Mouse (Mus musculus) stomach, postnatal 0 days (tissue): Measurements from ENCODE around the gene Rnf10. TPM values are rescaled to one million over a fixed set of nuclear protein-coding genes. Genes with fewer than 3 reads are reported as not detected.
A peak's percentile ranks its signal among the peaks of the same experiment; 100 is the strongest.

ENCODE experiments used
- ATAC-seq: fragments of 200-750 bp; cut with Nextera tagmentation; 2 replicates; pipeline ENCODE4 v1.8.0; 2017; ENCODE audit not compliant: low FRiP score, low TSS enrichment
- DNase-seq: peaks from one replicate; pipeline ENCODE4 v3.0.0-alpha.2; 2016; ENCODE audit warnings: low spot score
- H3K27ac ChIP-seq: fragments of 300-500 bp; sonication (generic); replicated peaks from 2 replicates; pipeline ENCODE4 v1.5.1; 2014; ENCODE audit warnings: mild to moderate bottlenecking, control low read depth
- H3K27me3 ChIP-seq: fragments of 300-500 bp; sonication (generic); 2 replicates; pipeline ENCODE4 v1.6.1; 2014; ENCODE audit warnings: low read length; ENCODE audit not compliant: control insufficient read depth, insufficient read depth
- H3K36me3 ChIP-seq: fragments of 300-500 bp; sonication (generic); 2 replicates; pipeline ENCODE4 v1.6.1; 2014; ENCODE audit warnings: low read length, mixed read lengths; ENCODE audit not compliant: control insufficient read depth, insufficient read depth
- H3K4me1 ChIP-seq: fragments of 300-500 bp; sonication (generic); replicated peaks from 2 replicates; pipeline ENCODE4 v1.6.1; 2014; ENCODE audit warnings: antibody characterized with exemption; ENCODE audit not compliant: control insufficient read depth, insufficient read depth
- H3K4me2 ChIP-seq: fragments of 300-500 bp; sonication (generic); replicated peaks from 2 replicates; pipeline ENCODE4 v1.6.1; 2014; ENCODE audit warnings: low read depth, mild to moderate bottlenecking, control low read depth, moderate library complexity
- H3K4me3 ChIP-seq: fragments of 300-500 bp; sonication (generic); 2 replicates; pipeline ENCODE4 v1.5.1; 2014; ENCODE audit warnings: low read depth, low read length, control low read depth
- H3K9ac ChIP-seq: fragments of 300-500 bp; sonication (generic); 2 replicates; pipeline ENCODE4 v1.6.1; 2014; ENCODE audit warnings: mild to moderate bottlenecking, low read length, control low read depth, mixed read lengths
- H3K9me3 ChIP-seq: fragments of 300-500 bp; sonication (generic); 2 replicates; pipeline ENCODE4 v1.6.1; 2016; ENCODE audit warnings: low read length; ENCODE audit not compliant: control insufficient read depth
- CTCF ChIP-seq: IDR thresholded peaks from 2 replicates; pipeline ENCODE4 v1.5.1; 2016; ENCODE audit warnings: antibody characterized with exemption, low read depth, mild to moderate bottlenecking, moderate library complexity
- EP300 ChIP-seq: optimal IDR thresholded peaks from 2 replicates; pipeline ENCODE3; 2016; ENCODE audit warnings: antibody characterized with exemption
- WGBS: fragments of 180-500 bp; shearing (Covaris S2); extraction: QIAGEN DNeasy Blood & Tissue Kit; methylation state at CpG from one replicate; pipeline ENCODE4 v1.1.7; 2014; 5-methylcytosine and 5-hydroxymethylcytosine counted together
- polyA plus RNA-seq: library from polyadenylated mRNA; unstranded; fragments of >200 nt; fragmentation: Nextera tagmentation; extraction: Ambion mirVana; gene quantifications from 2 replicates; pipeline ENCODE4 v1.2.1, GENCODE M21; 2015

Rnf10 gene
- polyA plus RNA-seq, 1 experiment from 2014 or later, result 84.0 TPM

- no peak for TF ChIP-seq EP300
- H3K36me3 ChIP-seq, result no peaks in the 10 kb centered on the region
- ATAC-seq (no peak), DNase-seq (no peak)
- H3K9ac ChIP-seq, result no peak overlapping the region
- no peak overlapping the region for H3K27ac ChIP-seq
- H3K4me3 ChIP-seq, result no peak overlapping the region
- H3K4me2 ChIP-seq, result peak overlapping the region; percentile 42; the same call in 1 of the 2 replicates
- no peaks in the 10 kb centered on the region for H3K9me3 ChIP-seq
- no peaks in the 10 kb centered on the region for H3K27me3 ChIP-seq
- peaks cover 7% of the 10 kb centered on the region; the same call in 1 of the 2 replicates for H3K4me1 ChIP-seq
- 67% methylated on average over 6 of the region's 6 CpGs for WGBS
Measured at GRCm38 (mm10) chr5:115273549-115274135, 944 bp upstream of the Rnf10 start.

GRCm38 (mm10) chr5:115271931-115272811, 527 bp downstream of the Rnf10 start:
- DNase-seq (peak; percentile 53), ATAC-seq (peak; percentile 8; the same call in 1 of the 2 replicates)
- Histone ChIP-seq H3K4me3 (peak overlapping the region; percentile 99), H3K4me2 (peak overlapping the region; percentile 74), H3K27ac (peak overlapping the region; percentile 92), H3K27me3 (no peaks in the 10 kb centered on the region), H3K9ac (peak overlapping the region; percentile 99), H3K4me1 (peaks cover 7% of the 10 kb centered on the region; the same call in 1 of the 2 replicates), H3K36me3 (no peaks in the 10 kb centered on the region), H3K9me3 (no peaks in the 10 kb centered on the region)
- under 1% methylated on average over 63 of the region's 77 CpGs for WGBS
- TF ChIP-seq CTCF (0 out of 2 replicates have a peak, but pooled peaks have one; percentile 3), EP300 (no peak)

GRCm38 (mm10) chr5:115269969-115270368, 2.7 kb downstream of the Rnf10 start:
- ATAC-seq (peak; percentile 58), DNase-seq (no peak)
- H3K9me3 ChIP-seq, result no peaks in the 10 kb centered on the region
- 71% methylated on average over 1 of the region's 1 CpGs for WGBS
- peaks cover 10% of the 10 kb centered on the region; the same call in 1 of the 2 replicates for H3K4me1 ChIP-seq
- H3K4me3 ChIP-seq, result no peak overlapping the region
- H3K9ac ChIP-seq, result no peak overlapping the region
- H3K27ac ChIP-seq, result peak overlapping the region; percentile 37
- H3K4me2 ChIP-seq, result peak overlapping the region; percentile 74
- H3K36me3 ChIP-seq, result no peaks in the 10 kb centered on the region
- TF ChIP-seq CTCF, result no peak
- no peak for TF ChIP-seq EP300
- H3K27me3 ChIP-seq, result no peaks in the 10 kb centered on the region

- peaks cover 9% of the 10 kb centered on the region; the same call in 1 of the 2 replicates for H3K4me1 ChIP-seq
- TF ChIP-seq CTCF (no peak), EP300 (no peak)
- no peak overlapping the region for H3K27ac ChIP-seq
- no peak for ATAC-seq
- H3K36me3 ChIP-seq, result no peaks in the 10 kb centered on the region
- no peak overlapping the region for H3K4me3 ChIP-seq
- H3K9me3 ChIP-seq, result no peaks in the 10 kb centered on the region
- no peak overlapping the region for H3K4me2 ChIP-seq
- 28% methylated on average over 3 of the region's 3 CpGs for WGBS
- no peak overlapping the region for H3K9ac ChIP-seq
- H3K27me3 ChIP-seq, result no peaks in the 10 kb centered on the region
- DNase-seq, result no peak
Measured at GRCm38 (mm10) chr5:115268266-115268665, 4.4 kb downstream of the Rnf10 start.

- no peak overlapping the region for H3K27ac ChIP-seq
- no peak for DNase-seq
- H3K4me1 ChIP-seq, result 0 out of 2 replicates have a peak, but pooled peaks cover 7% of the 10 kb centered on the region
- H3K36me3 ChIP-seq, result no peaks in the 10 kb centered on the region
- WGBS, result 69% methylated on average over 3 of the region's 3 CpGs
- no peak overlapping the region for H3K4me3 ChIP-seq
- TF ChIP-seq EP300, result no peak
- no peak for TF ChIP-seq CTCF
- no peaks in the 10 kb centered on the region for H3K27me3 ChIP-seq
- no peak for ATAC-seq
- H3K9me3 ChIP-seq, result no peaks in the 10 kb centered on the region
- no peak overlapping the region for H3K9ac ChIP-seq
- H3K4me2 ChIP-seq, result no peak overlapping the region
Measured at GRCm38 (mm10) chr5:115267469-115268045, 5.1 kb downstream of the Rnf10 start.
